Mouse (Mus musculus) midbrain, embryonic 11.5 days (tissue): ENCODE measurements around the gene Gm28729. TPM values are rescaled to one million over a fixed set of nuclear protein-coding genes. Genes with fewer than 3 reads are reported as not detected.

Source experiments
- ATAC-seq: fragments of 200-750 bp; cut with Nextera tagmentation; 2 replicates; pipeline ENCODE4 v1.8.0; 2017; ENCODE audit warnings: moderate TSS enrichment, moderate library complexity; ENCODE audit not compliant: low FRiP score
- DNase-seq: peaks from one replicate; pipeline ENCODE4 v3.0.0; 2015; ENCODE audit warnings: low spot score; ENCODE audit errors: missing footprints
- H3K27ac ChIP-seq: fragments of 300-500 bp; sonication (generic); 2 replicates; pipeline ENCODE4 v1.5.1; 2014; ENCODE audit warnings: low read depth, low read length
- H3K27me3 ChIP-seq: fragments of 300-500 bp; sonication (generic); 2 replicates; pipeline ENCODE4 v1.6.1; 2014; ENCODE audit warnings: mild to moderate bottlenecking, low read length, moderate library complexity, mixed read lengths; ENCODE audit not compliant: control insufficient read depth, insufficient read depth
- H3K36me3 ChIP-seq: fragments of 300-500 bp; sonication (generic); 2 replicates; pipeline ENCODE4 v1.6.1; 2014; ENCODE audit warnings: mild to moderate bottlenecking, low read length, moderate library complexity, mixed read lengths; ENCODE audit not compliant: control insufficient read depth, insufficient read depth
- H3K4me1 ChIP-seq: fragments of 300-500 bp; sonication (generic); 2 replicates; pipeline ENCODE4 v1.6.1; 2014; ENCODE audit warnings: low read length; ENCODE audit not compliant: control insufficient read depth, insufficient read depth
- H3K4me2 ChIP-seq: fragments of 300-500 bp; sonication (generic); 2 replicates; pipeline ENCODE4 v1.6.1; 2014; ENCODE audit warnings: mild to moderate bottlenecking, moderate library complexity
- H3K4me3 ChIP-seq: fragments of 300-500 bp; sonication (generic); 2 replicates; pipeline ENCODE4 v1.5.1; 2014; ENCODE audit warnings: low read depth, low read length
- H3K9ac ChIP-seq: fragments of 300-500 bp; sonication (generic); 2 replicates; pipeline ENCODE4 v1.6.1; 2014; ENCODE audit warnings: low read length
- H3K9me3 ChIP-seq: fragments of 300-500 bp; sonication (generic); 2 replicates; pipeline ENCODE4 v1.6.1; 2016; ENCODE audit warnings: low read length; ENCODE audit not compliant: control insufficient read depth
- WGBS: fragments of 180-500 bp; shearing (Covaris S2); extraction: QIAGEN DNeasy Blood & Tissue Kit; methylation state at CpG from one replicate; pipeline ENCODE4 v1.1.7; 2014; 5-methylcytosine and 5-hydroxymethylcytosine counted together
- polyA plus RNA-seq: library from polyadenylated mRNA; unstranded; fragments of >200 nt; fragmentation: Nextera tagmentation; extraction: Ambion mirVana; gene quantifications from 2 replicates; pipeline ENCODE4 v1.2.1, GENCODE M21; 2014

The Gm28729 gene
- polyA plus RNA-seq, 1 experiment from 2014 or later = not detected

DNA sequence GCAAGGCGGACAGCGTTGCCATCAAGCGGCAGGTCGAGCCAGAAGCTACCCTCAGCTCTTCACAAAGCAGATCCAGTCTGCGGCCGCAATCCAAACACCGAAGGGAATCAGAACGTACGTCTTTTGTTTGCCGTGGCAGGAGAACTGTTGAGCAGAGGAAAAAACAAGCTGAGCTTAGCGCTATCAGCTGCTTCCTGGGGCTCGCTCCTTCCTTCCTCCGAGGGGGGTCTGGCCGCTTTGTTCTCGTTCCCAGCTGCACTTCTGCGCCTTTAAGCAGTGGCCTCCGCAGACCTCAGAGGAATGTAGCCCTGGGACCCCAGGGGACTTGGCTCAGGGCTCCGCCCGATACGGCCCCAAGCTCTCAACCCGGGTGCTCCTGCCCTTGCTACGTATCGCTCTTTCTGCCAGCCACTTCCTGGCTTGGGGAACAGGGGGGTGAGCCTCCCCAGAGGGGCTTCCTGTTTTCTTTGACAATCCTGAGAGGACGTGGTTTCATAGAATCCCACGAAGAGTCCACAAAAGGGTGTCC lies 87.2 kb downstream of the Gm28729 start:
- under 1% methylated on average over 25 of the region's 25 CpGs for WGBS
- H3K4me3 ChIP-seq = peak overlapping the region; percentile 36
- H3K9ac ChIP-seq = peak overlapping the region; percentile 67
- H3K27ac ChIP-seq = no peak overlapping the region
- peak; percentile 71 for ATAC-seq
- H3K4me2 ChIP-seq = peak overlapping the region; percentile 71
- peaks cover 18% of the 10 kb centered on the region for H3K4me1 ChIP-seq
- peak; percentile 95 for DNase-seq
- peaks cover 19% of the 10 kb centered on the region for H3K27me3 ChIP-seq
- H3K9me3 ChIP-seq = no peaks in the 10 kb centered on the region
- H3K36me3 ChIP-seq = no peaks in the 10 kb centered on the region

DNA sequence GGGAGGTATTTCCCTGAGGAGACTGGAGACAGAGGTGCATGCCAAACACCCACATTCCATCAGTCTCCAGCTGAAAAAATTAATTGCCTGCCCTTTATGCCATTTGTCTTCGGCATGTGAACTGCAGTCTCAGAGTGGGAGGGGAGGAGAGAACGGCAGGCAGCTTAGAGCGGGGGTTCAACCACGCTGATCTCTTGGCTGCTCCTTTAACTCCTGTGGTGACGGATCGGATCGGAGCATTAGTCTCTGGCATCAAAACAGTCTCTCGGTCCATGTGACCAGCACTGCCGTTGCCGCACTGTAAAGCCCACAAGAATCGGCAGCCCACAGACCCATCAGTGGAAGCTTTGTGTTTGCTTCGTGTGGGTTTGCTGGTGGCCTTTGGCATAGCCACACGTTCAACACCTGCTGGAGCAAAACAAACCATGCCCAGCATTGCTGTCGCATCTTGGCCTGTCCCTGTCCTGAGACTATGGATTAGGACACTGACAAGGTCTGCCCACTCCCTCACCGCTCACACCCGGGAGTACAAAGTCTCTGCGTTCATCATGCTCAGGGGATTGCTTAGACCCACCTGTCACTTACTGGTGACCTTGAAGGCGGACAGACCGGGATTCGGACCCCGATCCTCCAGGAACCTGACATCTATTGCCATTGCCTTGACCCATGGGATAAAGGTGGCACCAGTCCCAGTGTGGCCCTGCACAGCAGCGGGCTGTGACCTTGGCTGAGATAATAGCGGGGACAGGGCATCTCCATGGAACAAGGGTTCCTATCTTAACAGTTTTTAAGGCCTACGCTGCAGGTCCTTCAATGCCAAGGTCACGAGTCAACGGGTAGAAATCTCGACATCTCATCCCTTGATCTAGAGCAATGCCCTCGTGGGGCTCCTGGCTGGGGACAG lies 87.9 kb downstream of the Gm28729 start:
- 7% methylated on average over 28 of the region's 28 CpGs for WGBS
- ATAC-seq (peak; percentile 43; the same call in 1 of the 2 replicates), DNase-seq (peak; percentile 94)
- no peaks in the 10 kb centered on the region for H3K9me3 ChIP-seq
- peak overlapping the region; percentile 36 for H3K4me3 ChIP-seq
- H3K9ac ChIP-seq = peak overlapping the region; percentile 67
- peaks cover 19% of the 10 kb centered on the region for H3K27me3 ChIP-seq
- no peaks in the 10 kb centered on the region for H3K36me3 ChIP-seq
- H3K27ac ChIP-seq = no peak overlapping the region
- peak overlapping the region; percentile 71 for H3K4me2 ChIP-seq
- peaks cover 15% of the 10 kb centered on the region for H3K4me1 ChIP-seq

Other genes with a start within 250 kb of the Gm28729 start
- gene Atp1b3, start 160.8 kb downstream of the Gm28729 start, polyA plus RNA-seq = 194 and 208 TPM in 2 replicates
- 293 and 294 TPM in 2 replicates for gene Rnf7, start 46.6 kb downstream of the Gm28729 start, polyA plus RNA-seq
- 14.0 and 15.1 TPM in 2 replicates for gene Rasa2, start 106.4 kb upstream of the Gm28729 start, polyA plus RNA-seq
- 11.3 and 11.9 TPM in 2 replicates for gene Zbtb38, start 227.6 kb upstream of the Gm28729 start, polyA plus RNA-seq